Mouse (Mus musculus): ENCODE data around the gene Taf4.

Gene Taf4

DNA sequence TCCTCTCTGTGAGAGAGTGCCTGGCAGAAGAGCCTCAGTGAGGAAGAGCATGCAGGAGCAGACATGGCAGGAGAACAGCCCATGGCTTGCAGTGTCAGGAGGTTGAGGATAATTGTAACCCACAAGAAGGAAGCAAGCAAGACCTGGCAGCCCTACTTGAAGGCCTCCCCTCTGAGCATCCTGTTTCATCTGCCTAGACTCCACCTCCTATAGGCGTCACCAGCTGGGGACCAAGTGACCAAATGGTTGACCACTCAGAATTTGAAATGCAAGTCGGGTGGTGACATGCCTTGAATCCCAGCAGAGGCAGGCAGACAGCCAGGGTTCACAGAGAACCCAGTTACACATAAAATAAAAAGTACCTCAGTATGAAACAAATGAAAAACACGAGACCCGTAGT, 4.2 kb upstream of the Taf4 start:
- no peak for DNase-seq

DNA sequence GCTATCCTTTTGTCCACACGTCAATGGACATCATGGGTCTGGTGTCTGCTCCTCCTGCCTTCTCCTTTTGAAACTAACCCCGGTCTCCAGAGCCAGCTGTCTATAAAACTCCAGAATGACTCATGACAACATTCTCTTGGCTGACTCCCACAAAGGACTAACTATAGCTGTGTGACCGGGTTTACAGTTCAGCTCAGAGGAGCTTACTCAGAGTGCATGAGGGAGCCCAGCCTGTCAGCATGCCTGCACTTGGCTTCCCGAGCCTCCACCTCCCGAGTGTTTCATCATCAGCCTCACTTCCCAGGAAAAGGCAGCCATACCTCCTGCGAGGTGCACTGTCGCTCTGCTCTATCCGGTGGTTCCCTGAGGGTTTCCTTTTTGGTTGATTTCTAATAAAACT, 3.4 kb upstream of the Taf4 start:
- DNase-seq, result no peak

DNA sequence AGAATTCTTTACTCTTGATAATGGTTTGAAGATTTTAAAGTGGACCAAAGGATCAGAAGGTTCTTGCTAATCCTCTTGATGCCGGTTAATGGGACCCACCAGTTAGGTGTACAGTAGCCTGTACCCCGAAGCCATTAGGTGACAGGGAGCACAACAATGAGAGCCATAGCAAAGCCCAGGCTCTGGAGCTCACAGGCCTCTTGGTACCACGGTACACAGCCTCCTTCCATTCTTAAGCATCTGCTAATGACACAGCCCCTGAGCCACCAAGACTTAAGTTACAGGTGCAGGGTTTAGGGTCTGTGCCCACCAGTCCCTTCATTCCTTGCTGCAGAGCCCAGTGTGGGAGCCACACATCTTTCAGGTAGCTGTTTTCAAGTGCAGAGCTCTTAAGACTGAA, 1.8 kb upstream of the Taf4 start:
- DNase-seq, result no peak

DNA sequence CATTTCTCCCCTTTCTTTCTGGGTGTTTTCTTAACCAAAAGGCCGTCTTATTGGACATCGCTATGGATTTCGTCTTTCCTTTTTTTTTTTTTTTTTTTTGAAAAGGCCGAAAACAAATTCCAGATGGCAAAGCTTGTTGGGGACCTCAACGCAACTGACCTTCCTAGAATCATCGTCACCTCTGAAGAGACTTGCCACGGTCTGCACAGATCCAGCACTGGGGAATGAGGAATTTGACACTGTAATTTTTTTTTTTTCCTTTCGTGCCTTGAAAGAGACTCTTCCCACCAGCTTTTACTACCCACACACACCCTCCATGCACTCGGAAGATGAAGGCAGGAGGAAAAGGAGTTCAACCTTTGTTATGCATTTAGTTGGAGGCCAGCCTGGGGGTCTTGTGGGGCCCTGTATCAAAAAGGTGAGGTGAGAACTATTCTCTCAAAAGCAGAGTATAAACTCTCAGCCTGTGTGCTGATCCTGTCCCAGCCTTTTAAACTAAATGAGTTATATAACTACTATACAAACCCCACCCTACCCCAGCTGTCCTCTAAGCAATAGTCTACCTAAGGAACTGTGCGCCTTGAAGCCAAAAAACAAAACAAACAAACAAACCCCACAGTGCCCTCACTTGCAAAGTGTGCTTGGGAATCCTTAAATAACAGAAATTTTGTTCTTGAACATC, 1.0 kb upstream of the Taf4 start:
- no peak for DNase-seq

DNA sequence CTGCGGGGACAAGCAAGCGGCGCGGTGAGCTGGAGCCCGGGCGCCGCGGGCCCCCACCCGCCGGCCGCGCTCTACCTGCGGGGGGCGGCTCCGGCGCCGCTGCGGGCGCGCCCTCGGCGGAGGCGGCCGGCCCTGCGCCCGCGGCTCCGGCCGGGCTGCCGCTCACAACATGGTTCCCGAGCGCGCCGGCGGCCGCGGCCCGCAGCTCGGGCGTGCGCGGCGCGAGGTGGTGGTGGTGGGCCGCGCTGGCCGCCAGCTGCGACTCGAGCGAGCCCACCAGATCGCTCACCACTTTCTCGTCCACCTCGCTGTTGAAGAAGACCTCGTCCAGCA, 185 bp downstream of the Taf4 start:
- no peak for DNase-seq

DNA sequence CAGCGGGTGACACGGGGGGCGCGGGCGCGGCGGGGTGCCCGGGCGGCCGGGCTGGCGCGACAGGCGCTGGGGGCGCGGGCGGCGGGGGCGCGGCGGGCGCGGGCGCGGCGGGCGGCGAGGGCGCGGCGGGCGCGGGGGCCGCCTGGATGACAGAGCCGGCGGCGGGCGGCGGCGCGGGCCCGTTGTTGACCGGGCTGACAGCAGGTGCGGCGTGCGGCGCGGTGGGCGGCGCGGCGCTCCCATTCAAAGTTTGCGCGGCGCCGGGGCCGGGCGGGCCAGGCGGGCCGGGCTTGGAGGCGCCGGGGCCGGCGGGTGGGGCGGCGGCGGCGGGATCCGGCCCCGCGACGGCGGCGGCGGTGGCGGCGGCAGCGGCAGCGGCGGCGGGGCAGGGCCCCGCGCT, 595 bp downstream of the Taf4 start:
- DNase-seq, result no peak

DNA sequence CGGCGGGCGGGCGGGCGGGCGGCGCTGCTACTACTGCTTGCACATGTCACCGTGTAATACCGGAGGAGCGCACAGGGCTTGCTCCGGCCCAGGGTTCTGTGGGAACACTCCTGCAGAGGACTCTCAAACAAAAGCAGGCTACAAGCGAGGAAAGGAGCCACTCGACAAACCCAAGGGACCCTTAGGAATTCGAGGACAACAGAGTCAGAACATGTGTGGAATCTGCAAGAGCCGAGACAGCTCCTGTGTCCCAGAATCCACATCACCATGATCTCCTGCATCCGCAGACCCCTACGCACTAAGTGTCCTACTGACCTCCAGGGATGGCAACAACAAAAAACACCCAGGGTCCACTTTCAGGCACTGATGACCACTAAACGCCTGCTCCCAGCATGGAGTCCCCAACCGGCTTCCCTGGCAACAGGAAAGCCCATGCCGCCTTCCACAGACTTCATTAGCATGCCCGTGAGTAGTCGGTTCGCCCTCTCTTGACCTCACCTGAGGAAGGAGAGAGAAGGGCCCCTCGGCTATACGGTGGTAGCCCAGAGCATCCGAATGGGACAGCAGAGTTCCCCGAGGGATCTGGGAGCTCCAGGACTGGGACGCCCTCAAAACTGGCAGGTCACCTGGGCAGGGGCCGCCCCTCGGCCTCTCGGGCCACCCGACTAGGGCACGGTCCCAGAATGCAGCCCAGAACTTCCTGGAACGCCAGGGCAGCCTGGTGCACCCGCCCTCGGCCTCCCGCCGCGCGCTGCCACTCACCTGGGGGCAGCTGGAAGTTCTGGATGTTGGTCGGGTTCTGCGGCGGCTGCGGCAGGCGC, 1.6 kb downstream of the Taf4 start:
- peak; percentile 40 for DNase-seq

DNA sequence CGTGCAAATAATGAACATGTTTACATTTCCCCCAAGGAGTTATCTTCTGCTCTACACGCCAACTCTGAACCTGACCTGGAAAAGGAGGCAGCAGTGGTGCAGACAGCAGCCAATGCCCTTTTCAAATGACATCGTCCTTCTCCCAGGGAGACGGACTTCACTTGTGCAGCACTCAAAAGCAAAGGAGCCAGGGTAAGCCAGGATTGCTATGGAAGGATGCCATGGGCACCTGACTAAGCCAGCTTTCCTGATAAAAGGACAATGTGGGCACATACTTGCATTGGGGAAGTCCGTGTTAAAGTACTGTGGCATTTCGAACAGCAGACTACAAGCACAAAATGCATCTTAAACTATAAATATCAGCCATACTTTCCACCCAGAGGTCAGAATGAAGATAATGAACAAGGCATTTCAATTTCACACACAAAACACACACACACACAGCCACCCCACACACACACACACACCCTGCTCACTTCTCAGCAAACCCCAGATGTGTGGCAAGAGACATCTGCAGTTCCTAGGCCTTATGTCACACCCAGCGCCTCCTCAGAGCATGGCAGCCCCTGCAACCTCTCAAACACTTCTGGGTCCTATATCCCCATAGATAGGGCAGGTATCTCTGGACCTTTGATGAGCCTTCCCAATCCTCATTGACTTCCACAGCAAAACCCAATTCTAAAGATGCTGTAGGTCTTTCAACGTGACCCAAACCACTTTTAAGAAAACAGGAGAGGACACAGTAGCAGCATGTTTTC, 2.4 kb downstream of the Taf4 start:
- DNase-seq, result no peak

DNA sequence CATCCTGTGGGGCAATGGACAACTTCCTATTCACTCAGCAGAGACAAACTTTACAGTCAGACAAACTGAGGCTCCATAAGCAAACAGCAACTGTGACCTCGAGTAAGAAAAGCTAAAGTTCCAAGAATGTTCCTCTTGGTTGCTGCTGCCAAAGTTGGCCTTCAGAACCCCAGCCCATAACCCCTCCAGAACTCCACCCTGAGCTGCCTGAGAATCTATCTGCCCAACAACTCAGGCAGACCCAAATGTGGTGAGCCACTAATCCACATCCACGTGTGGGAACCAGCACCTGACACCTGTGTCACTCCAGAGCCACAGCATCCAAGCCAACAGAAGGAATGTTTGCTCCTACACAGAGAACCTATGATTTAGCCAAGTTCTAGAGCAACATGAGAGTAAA, 4.0 kb downstream of the Taf4 start:
- DNase-seq, result no peak

DNA sequence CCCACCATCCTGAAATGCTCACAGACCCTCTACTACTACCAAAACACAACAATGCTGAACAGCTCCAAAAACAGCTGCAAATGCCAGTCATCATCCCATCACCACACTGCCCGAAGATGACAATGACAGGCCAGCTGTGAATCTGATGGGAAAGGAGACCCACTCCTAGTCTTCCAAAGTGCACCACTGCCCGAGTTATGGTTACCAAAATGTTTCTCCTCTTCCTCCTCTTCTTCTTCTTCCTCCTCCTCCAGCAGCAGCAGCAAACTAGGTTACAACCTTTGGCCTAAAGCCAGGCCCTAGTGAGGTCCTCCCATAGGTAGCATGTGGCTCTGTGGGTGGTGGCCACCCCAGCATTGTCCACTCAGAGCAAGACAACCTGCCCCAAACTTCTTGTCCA, 4.6 kb downstream of the Taf4 start:
- DNase-seq, result no peak

DNA sequence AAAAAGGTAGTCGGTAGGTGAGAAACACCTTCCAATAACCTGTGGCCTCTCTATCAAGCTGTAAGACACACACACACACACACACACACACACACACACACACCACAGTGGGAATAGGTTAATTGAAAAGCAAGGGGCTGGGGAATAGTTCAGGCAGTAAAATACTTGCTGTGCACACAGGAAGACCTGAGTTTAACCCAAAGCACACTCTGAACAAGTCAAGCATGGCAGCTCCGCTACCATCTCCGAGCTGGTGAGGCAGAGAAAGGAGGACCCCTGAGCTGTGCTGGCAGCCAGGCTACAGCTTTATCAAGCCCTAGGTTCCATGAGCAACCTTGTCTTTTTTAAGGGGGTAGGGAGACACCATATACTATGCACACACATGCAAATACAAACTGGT, 7.3 kb downstream of the Taf4 start:
- no peak for DNase-seq

DNA sequence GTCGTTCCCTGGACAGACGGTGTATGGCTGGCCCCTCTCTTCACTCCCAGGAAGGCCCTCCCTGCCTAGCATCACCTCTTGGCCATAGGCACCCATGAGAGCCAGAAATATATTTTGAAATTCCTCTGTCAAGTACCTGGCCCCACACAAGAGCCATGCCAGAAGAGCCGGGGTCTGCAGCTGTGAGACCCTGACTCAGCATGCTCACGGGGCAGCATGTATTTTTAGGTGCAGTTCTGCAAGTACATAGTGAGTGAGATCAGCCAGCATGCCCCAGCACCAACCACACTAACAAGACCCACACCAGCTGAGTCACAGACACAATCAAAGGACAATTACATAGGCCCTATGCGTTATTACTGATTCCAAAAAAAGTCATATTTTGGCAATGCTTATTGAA, 8.8 kb downstream of the Taf4 start:
- DNase-seq, result no peak

DNA sequence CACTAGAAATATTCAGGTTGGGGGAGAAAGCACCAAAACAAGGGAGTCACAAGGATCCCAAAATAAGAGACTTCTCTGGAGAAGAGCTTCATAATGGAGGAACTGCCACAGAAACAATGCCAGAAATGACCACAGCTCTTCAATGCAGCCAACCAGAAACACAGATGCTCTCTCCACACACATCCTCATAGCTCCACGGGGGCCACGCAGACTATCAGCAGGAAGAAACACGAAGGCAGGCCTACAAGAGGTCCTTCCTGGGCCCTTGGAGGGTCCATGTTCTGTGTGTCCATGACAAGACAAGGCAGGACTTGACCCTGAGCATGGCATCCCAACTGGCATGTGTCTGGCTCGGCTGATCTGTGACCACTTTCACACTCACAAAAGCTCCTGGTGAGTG, 15.0 kb downstream of the Taf4 start:
- DNase-seq, result no peak

DNA sequence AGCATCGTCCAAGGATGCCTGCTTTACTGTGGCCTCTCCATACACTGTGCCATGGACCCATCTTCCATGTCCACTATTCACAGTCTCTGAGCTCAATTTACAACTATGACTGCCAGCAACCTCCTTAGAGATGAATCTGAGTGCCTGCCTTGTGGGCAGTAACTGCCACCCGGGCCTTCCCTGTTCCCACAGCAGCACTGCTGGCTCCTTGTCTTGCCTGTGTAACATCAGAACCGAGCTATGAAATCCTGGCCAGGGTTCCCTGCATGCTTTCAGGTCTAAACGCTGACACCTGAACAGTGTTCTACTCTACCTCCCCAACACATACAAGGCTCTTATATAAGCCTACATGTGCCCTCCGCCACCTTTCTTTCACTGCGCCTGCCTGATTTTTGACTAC, 16.1 kb downstream of the Taf4 start:
- no peak for DNase-seq

DNA sequence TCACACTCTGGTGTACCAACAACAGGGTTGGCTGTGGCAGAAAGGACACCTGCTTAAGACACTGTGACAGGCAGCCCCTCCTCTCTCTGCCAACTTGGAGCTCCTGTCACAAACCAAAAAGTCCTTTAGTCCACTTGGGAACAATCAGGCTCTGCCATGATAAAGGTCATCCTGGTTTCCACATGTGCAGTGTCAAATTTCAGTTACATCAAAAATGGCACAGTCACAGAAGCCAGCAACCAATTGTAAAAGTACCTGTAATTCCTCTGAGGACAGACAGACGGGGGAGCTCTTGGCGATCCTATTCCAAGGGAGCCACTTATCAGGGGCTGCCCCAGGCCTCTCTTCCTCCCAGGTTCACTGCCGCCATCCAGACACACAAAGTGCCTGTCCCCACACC, 17.1 kb downstream of the Taf4 start:
- no peak for DNase-seq

DNA sequence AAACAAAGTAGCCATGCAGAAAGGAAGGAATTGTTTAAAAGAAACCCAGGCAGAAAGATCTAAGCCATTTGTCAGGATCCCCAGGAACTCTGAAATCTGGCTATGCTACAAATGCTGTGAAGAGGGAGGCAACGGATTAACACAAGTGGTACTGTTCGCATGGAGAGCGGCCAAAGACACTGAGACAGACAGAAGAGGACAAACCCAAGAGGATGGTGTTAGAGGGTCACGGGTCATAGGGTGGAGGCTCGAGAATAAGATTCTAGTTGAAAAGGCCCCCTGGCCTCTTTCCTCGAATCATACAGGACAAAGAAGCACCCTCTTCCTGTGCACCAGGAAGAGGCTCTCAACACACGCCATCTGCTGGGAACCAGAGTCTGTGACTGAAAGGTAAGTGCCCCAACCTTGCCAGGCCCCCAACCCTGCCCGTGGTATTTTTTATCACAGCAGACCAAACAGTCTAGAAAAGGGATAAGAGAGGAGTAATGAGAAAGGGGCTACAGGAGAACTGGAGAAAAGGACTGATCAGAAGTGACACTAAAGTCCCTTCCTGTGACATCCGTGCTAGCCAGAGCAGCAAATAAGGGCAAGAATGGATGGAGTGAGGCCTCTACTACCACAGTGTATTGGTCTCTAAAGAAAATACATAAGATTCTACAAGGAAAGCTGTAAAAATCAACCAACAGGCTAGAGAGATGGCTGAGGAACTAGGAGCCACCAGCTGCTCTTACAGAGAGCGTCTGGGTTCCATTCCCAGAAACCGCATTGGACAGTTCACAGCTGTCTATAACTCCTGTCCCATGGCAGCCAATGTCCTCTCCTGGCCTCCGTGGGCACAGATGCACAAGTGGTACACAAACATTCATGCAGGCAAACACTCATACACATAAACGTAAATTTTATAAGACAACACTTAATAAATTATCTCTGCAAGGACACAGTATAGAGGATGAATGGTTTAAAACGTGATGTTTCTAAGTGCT, 24.6 kb downstream of the Taf4 start:
- DNase-seq, result no peak

DNA sequence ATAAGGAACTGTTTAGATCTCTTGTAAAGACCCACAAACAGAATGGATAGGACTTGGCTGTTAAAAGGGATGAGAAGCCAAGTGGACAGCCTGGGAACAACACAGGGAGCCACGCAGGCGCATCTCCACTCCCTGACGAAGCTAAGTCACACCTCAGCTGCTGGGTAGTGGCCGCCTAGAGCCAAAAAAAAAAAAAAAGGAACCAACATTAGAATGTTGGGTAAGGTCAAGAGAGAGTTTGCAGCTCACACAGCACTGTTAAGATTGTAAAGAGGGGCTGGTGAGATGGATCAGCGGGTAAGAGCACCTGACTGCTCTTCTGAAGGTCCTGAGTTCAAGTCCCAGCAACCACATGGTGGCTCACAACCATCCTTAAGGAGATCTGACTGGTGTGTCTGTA, 27.6 kb downstream of the Taf4 start:
- DNase-seq, result no peak

DNA sequence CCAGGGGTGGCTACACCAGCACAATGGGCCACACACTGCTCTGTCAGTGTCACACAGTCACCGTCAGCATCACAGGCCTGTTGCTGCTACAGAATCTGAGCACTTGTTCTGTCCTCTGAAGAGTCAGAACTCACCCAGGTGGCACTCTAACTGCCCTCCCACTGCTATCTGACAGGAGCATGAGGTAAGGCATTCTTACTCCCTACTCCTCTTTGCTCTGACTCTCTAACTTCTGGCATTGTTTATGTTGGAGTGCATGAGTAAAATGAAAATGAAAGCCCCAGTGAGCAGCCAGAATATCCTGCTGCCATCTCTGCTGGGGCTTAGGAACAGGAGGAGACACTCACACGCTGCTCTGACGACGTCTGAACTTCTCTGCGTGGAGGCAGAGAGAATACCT, 28.8 kb downstream of the Taf4 start:
- DNase-seq, result no peak

DNA sequence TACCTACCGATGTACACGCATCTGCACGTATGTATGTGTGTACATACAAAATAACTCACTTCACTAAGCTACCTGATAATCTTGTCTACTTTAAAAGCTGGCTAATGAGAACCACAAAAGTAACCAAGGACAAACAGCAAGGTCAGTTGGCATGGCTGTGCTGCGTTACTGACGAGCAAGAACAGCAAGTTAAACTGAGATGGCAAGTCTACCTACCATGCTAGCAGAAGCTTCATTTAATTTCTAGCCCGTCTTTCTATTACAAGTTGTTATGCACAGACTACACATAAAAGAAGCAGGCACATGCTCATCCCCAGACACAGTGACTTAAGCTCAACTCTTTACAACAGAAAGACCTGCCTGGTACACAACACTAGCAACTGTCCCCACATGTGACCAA, 29.9 kb downstream of the Taf4 start:
- DNase-seq, result no peak

DNA sequence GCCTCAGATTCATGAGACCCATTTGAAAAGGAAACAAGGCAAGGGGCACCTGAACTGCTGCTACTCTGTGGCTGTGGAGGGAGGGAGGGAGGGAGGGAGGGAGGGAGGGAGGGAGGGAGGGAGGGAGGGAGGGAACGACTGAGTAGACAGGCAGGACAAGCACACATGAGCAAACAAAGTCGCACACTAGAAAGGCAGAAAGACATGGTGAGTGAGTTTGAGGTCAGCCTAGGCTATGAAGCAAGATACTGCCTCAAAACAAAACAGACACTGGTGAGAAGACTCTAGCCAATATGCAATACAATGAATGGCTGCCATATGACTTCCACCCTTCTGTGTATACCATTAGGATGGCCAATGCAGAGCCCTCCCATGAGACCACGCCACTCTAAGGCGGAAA, 31.4 kb downstream of the Taf4 start:
- DNase-seq, result no peak

DNA sequence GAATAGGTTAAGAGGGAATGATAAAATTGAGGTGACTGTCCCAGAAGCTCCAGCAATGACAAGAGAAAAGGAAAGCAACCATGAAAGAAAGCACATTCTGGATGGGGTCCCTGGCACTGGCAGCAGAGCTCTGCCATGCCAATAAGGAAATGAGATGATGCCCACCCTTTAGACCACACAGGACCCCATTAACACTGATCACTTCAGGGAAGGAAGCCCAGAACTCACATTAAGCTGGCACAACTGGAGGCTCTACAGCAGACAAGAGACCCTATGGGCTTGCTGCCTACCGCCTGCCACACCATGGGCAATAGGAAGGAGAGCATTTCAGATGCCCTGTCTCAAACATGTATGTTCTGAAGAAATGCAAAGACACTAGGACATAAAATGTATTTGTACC, 34.8 kb downstream of the Taf4 start:
- DNase-seq, result no peak

DNA sequence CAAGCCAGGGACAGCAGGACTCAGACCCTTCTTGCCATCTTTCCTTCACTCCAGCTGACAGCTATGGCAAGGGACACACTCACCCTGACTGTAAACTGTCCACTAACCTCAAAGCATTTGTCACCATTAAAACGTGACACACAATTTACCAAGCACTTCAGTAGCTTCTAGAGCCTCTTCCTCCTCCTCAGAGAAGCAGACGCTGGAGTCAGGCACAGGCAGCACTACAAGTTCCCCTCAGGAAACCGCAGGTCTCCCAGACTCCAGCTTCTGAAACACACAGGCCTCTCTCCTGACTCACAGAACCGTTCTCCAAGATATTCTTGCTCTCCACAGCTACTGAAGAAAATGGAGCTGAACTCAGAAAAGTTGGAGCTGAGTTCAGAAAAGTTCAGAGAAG, 39.4 kb downstream of the Taf4 start:
- DNase-seq, result no peak

DNA sequence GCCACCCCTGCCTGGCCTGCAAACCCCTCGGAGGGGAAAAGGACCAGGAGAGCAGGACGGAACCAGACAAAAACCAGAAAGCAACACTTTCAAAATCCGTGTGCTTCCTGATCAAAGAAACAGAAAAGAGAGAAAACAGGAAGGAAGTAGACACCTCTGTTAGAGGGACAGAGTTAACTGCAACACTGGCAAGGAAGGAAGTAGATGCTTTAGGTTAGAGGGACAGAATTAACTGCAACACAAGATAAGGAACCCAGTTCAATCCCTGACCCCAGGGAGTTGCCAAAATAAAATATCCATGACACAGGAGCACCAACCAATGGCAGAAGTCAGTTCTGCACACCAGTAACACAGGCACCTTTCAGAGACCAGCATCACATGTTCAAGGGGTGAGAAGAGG, 42.3 kb downstream of the Taf4 start:
- no peak for DNase-seq
